Mouse (Mus musculus) thymus, postnatal 4 days (tissue): Measurements from ENCODE around the gene Fgfr2.

ENCODE experiments used
- DNase-seq: peaks from one replicate; pipeline ENCODE4 v3.0.0; 2021

The Fgfr2 gene

GRCm38 (mm10) chr7:132795141-132795540, 328.0 kb downstream of the Fgfr2 start:
- DNase-seq, result no peak

GRCm38 (mm10) chr7:132793467-132793866, 329.7 kb downstream of the Fgfr2 start:
- peak; percentile 32 for DNase-seq

- no peak for DNase-seq
These were observed 332.5 kb downstream of the Fgfr2 start for GRCm38 (mm10) chr7:132790447-132791219.

DNA sequence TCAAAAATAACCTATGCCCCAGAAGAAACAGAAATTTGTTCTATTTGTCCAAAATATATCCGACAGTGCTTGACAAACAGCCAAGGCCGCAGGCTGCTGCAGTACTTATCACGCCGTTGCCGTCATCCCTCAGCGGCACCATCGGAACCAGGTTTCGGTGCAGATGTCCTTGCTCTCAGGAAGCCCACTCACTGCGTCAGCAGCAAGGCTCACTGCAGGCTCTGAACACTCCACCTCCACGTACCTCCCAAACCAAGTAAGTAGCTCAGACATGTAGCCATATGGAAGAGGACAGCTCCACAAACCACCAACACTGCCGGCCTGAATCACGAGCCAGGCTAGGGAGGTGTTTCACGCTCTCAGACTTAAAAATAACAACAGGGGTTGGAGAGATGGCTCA, 334.3 kb downstream of the Fgfr2 start:
- no peak for DNase-seq

GRCm38 (mm10) chr7:132787496-132788190, 335.5 kb downstream of the Fgfr2 start:
- DNase-seq, result no peak

GRCm38 (mm10) chr7:132787022-132787421, 336.1 kb downstream of the Fgfr2 start:
- DNase-seq, result no peak

GRCm38 (mm10) chr7:132786522-132786921, 336.6 kb downstream of the Fgfr2 start:
- no peak for DNase-seq

- no peak for DNase-seq
These were observed 337.1 kb downstream of the Fgfr2 start for GRCm38 (mm10) chr7:132786011-132786410.

DNA sequence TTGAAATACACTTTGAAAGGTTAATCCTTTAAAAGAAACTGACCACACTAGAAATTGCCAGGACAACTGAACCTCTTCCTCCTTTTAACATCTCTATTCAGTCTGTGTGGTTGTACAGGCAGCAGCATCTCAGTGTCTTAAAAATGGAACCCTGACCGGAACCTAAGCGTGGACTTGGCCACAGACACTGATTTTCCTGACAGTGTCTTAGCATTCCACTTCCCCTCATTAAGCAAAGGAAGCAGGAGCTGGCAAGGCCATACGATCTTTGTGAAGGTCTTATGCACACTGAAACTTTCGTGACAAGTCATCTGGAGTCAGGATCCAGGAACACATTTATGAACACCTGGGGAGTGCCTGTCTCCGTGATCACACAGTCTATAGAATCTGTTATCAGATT, 339.0 kb downstream of the Fgfr2 start:
- no peak for DNase-seq

DNA sequence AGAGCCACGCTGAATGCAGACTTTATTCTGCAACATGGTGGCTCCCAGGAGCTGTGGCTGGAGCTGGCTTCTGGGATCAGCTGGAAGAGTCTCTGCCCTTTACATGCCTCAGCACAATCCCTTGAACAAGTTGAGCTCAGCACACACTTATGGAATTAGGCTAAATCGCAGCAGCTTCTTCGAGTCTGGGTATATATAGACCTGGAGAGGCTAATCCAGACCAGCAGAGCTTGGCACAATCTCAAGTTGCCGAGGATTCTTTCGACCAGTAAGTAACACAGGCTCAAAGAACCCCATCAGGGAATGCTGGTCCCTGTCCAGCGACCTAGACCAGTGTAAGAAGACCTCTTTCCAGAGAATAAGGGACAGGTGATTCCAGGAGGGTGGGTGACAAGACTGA, 341.3 kb downstream of the Fgfr2 start:
- DNase-seq, result no peak

DNA sequence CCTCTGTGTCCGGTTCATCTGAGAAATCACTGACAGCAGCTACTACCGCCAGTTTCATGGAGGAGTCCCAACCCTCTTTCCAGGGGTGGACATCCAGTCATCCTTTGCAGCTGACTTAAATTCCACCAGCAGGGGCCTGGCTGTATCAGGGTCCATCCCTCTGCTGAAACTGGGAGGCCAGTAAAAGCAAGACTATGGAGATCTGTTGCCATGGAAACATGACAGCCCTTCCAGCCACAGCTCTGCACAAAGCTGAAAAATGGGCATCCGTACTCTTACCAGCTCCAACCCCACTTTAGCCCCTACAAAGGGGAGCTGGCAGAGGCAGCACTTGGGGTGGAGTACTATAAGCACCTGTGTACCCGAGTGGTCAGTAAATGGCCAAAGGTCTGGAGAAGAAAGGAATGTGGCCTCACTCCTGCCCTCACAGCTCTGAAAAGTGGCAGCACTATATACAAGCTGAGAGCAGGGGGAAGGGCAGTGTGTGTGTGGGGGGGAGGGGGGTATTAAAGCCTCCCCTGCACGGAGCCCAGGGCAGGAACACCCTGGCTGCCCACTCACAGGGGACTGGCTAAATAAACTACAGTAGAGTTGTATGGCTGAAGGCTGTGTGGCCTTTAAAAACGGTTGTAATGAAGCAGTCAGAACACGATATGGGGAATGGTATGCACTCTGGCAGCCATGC, 341.9 kb downstream of the Fgfr2 start:
- DNase-seq, result no peak

- DNase-seq, result no peak
These were observed 342.5 kb downstream of the Fgfr2 start for GRCm38 (mm10) chr7:132780611-132781010.

DNA sequence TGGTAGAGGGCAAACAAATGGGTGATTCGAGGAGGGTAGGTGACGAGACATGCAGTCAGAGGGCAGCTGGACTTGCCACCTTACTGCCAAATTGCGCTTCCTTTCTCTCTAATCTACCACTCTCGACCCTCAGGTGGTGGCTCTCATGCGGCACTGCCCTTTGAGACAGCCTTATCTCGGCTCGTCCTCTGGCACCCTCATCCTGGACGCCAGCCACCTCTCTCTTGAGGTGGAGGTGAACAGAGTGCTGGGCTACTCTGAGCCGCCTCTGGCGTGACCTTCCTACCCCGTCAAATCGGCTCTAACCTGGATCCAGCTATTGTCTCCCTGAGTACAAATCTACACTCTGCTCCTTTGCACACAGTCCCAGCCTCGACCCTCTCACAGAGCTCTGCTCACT, 344.5 kb downstream of the Fgfr2 start:
- DNase-seq, result no peak

DNA sequence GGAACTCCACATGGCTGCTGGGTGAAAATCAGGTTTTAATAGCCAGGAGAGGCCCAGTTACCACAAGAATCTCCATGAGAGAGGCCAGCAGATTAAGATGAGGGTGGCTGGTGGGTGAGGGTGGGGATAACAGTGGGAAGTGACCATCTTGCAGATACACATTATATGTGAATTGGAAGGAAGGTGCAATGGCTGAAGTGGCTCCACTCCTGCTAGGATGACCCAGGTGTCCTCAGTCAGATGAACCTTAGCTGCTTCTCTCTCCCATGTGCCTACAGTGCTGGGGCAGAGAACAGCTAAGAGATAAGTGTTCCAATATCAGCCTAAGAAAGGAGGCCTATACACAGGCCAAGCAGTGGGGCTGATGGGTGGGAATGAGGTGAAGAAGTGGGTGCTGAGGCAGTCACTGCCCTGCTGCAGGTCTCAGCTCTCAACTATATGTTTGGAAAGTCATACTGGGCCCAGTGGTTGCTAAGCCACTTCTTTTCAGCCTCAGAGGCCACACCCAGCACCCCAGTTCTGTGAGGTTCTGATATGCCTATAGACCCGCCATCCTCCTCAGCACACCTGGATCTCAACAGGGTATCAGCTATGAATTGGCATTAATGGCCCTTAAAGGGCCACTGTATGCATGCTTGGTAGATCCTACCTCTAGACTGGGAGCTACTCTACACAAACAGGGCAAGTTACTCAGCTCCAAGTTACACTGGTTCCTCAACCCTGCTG, 345.3 kb downstream of the Fgfr2 start:
- no peak for DNase-seq

- DNase-seq, result no peak
These were observed 346.0 kb downstream of the Fgfr2 start for GRCm38 (mm10) chr7:132777117-132777516.

DNA sequence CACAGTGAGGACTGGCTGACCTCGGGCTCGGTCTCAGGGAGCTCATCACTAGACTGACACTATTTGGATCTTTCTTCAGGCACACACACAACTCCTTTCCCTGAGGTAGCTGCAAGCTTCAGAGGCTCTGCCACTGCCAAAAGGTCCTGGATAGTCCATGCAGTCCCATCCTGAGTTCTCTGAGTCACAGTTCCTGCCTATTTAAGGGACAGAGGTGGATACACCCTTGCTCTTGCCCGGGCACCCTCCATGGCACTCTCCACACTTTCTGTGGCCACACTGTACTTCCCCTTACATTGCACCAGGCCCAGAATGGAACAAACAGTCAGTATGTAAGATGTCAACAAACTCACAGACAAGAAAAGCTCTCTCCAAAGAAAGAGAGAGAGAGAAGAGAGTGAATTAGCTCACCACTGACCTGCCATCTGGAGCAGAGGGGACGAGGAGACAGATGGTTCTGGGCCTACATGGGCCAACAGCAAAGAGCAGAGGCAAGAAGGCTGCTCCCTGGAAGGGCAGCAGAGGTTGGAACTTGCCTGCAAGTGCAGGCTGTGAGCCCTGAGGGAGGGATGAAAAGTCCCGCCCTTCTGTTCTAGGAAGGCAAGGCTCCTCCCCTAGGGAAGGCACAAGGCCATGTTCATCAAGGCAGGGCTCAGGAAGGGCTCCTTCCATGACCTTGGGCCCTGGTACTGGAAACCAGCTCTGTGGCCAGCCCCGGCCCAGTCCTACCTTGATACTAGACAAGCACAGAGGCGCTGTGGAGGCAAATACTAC, 346.6 kb downstream of the Fgfr2 start:
- no peak for DNase-seq

DNA sequence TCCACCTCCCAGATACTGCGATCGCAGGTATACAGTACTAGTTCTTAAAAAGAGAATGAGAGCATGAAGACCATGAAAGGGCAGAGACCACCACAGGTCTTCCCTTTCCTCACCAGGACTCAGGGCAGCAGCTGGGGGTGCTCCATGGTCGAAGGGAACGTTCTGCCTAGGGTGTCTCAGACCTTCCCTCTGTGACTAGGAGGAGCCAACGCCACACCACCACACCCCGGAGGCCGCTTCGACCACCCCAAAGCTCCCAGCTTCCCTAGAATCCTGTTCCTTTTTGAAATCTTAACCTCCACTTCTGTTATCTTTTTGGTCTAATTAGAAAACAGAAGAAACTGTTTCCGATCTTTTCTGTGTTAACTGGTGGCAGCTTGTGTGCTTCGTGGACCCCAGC, 347.2 kb downstream of the Fgfr2 start:
- DNase-seq, result no peak

- DNase-seq, result no peak
These were observed 347.8 kb downstream of the Fgfr2 start for GRCm38 (mm10) chr7:132775333-132775732.

DNA sequence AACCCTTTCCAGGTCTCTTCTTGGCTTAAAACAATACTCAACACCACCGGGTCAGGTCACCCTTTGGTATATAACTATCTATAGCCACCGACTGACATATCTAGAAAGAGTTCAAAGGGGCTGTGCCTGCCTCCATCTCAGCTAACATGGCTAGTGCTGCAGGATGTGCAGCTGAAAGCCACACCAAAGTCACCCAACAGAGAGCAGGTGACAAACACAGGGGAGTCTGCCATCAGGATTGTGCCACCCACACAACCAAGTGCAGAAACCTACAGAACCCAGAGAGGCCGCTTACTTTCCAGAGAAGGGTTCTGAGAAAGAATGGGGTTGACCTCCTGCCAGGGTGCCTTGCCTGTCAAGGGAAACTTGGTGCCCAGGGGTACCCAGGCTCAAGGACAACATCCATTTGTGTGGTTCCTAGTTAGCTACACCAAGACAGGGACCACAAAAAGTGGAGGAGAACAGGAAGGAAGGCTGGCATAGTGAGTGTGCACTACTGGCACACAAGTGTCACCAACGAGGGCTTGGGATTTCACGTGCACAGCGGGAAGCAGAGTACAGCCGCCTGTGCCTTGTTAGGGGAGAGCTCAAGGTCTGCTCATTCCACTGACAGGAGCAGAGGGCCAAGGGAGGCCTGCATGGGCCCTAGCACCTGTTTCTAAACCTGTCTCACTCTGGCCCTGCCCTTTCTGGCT, 350.0 kb downstream of the Fgfr2 start:
- DNase-seq, result peak; percentile 61

DNA sequence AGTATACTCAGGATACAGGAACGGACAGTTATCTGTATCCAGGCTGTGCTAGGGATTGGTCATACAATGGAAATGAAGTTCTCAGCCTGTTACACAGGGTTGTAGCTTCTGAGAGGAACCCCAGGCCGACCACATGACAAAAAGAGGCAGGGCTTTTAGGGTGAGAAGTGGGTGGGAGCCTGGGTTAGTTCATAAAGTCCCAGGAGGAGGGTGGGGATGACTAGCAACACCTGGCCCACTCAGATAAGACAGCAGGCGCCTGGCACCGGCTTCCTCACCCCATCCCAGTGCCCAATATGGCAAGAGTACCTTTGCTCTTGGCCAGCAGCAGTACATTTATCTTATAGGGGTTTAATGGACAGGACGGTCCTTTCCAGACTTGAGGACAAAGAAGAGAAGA, 350.7 kb downstream of the Fgfr2 start:
- peak; percentile 47 for DNase-seq

DNA sequence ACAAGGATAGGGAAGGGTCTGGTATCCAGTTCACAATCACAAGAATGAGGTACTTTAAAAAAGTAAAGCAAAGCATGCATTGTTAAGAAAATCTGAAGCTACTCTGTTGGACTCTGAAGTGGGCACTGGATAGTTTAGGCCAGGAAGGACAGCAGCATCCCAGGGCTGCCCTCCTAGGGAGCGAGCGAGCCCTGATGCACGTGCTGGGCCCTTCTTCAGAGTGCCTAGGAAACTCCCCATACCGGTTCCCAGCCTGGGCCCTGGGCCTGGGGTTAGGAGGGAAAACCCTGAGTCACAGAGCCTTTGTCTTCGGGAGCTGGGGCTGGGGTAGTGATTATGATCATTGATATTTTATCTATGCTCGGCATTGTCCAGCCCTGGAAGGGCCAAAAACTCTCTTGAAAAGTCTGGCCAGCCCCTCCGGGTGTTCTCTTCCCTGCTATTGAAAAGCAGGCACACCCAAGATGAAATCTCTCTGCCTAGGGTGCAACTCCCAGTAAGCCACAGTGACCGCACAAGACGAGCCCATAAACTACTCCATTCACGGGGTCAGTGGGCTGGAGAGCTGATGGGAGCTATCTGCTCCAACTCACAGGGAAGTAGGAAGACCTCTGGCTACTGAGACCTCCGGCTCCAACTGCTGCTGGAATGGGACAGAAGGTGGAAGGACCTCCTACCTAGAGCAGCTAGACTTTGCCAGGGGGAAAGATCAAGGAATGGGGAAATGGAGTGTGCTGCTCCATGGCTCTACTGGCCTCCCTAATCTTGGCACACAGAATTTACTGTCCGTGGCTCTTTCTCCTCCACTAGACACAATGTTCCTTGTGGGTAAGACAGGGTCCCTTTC, 354.4 kb downstream of the Fgfr2 start:
- DNase-seq, result no peak
